In the genomic region with DNA sequence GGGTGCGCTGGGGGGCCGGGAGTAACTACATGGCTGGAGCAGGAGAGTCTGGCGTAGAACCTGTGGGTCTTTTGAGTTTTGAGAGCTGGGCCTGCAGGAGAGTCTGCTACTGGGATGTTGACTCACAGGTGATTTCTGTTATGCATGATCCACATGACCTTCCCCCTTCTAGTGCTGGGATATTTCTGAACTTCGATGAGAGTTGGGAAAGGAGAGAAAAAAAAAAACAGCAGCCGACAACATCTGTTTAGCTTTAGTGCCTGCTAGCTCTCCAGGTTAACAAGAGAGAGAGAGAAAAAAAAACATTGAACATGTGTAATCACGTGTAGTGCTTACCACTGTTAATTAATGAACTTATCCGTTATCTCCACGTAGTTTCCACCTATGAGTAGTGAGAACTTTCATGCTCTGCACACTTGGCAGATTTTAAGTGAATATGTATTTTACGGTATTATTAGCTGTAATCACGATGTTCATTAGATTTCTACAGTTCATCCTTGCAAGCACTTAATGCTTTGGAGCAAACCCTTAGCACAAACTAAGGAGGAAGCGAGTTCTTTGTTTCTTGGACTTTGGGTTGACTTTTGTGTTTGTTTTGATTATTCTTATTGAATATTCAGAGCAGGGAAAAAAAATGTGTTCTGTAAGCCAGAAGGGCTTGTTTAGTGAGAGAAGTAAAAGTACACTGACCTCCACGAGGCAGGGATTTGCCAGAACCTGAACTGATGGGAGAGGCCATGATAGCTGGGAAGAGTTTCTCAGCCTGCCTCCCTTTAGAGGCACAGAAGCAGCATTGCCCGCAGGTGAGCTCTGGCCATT, we compare ENCODE assay signal across 8 mouse cellular contexts. TPM values are rescaled to one million over a fixed set of nuclear protein-coding genes. Genes with fewer than 3 reads are reported as not detected.
DNase-seq lines count a peak whose midpoint lies in the region; ATAC-seq and TF ChIP-seq lines count a peak whose summit lies in the region.

No protein-coding gene starts in this region.

- H3K27me3 ChIP-seq in intestine, embryonic 14.5 days (replicated peaks; ENCODE audit: control insufficient read depth, insufficient read depth, low read length), result no peaks in the 10 kb centered on the region
- H3K27me3 ChIP-seq in neural tube, embryonic 13.5 days, result no peaks in the 10 kb centered on the region

- ATAC-seq in intestine, embryonic 14.5 days (replicated peaks; ENCODE audit: low FRiP score, low TSS enrichment, low read depth), result peak; percentile 14
- no peak for ATAC-seq in neural tube, embryonic 13.5 days (ENCODE audit: low read depth)
- ATAC-seq in erythroid progenitor cell, adult 5-6 weeks (replicated peaks; ENCODE audit: low FRiP score, poor library complexity, severe bottlenecking), result no peak

- TF ChIP-seq POLR2A in cortical plate, adult 2 months (IDR thresholded peaks at IDR 0.05; ENCODE audit: extremely low read depth, insufficient read depth, low read length), result no peak

- intact Hi-C loops in left cerebral cortex, adult 2 months (cut with DNase I), result no loop called here
- intact Hi-C loops in left cerebral cortex, postnatal 36 days (cut with DNase I), result no loop called here

- no peaks in the 10 kb centered on the region for H3K4me1 ChIP-seq in cortical plate, adult 2 months (ENCODE audit: control insufficient read depth, insufficient read depth, low read length)
- H3K4me1 ChIP-seq in intestine, embryonic 14.5 days (replicated peaks; ENCODE audit: control insufficient read depth, insufficient read depth, low read length), result 0 out of 2 replicates have a peak, but pooled peaks cover 4% of the 10 kb centered on the region
- H3K4me1 ChIP-seq in neural tube, embryonic 13.5 days (replicated peaks), result peaks cover 12% of the 10 kb centered on the region

- no peak for DNase-seq in left cerebral cortex, adult 2 months (ENCODE audit: extremely low spot score in 1 of 2, low spot score in 2 of 2)
- DNase-seq in left cerebral cortex, postnatal 36 days (ENCODE audit: low spot score in 2 of 2), result no peak
- no peak for DNase-seq in intestine, embryonic 14.5 days (ENCODE audit: low spot score)
- DNase-seq in adrenal gland, postnatal 4 days (ENCODE audit: low spot score in 2 of 2), result no peak
- no peak for DNase-seq in Muller cell, postnatal 12 days (ENCODE audit: inconsistent ontology term)

- peak overlapping the region; percentile 76 for H3K4me2 ChIP-seq in intestine, embryonic 14.5 days (ENCODE audit: low read length)
- peak overlapping the region; percentile 70 for H3K4me2 ChIP-seq in neural tube, embryonic 13.5 days

- H3K27ac ChIP-seq in left cerebral cortex, adult 2 months, result no peak overlapping the region; the same call in 1 of the 2 replicates
- no peak overlapping the region for H3K27ac ChIP-seq in cortical plate, adult 2 months (ENCODE audit: insufficient read depth, low read length)
- H3K27ac ChIP-seq in intestine, embryonic 14.5 days (ENCODE audit: low read depth), result peak overlapping the region; percentile 74
- 0 out of 2 replicates have a peak overlapping the region, but pooled peaks have one; percentile 74 for H3K27ac ChIP-seq in neural tube, embryonic 13.5 days (replicated peaks)

- H3K4me3 ChIP-seq in left cerebral cortex, adult 2 months, result peak overlapping the region; percentile 72
- H3K4me3 ChIP-seq in cortical plate, adult 2 months (ENCODE audit: insufficient read depth, low read length), result peak overlapping the region; percentile 77
- peak overlapping the region; percentile 77 for H3K4me3 ChIP-seq in intestine, embryonic 14.5 days (ENCODE audit: low read depth, low read length)
- peak overlapping the region; percentile 55 for H3K4me3 ChIP-seq in neural tube, embryonic 13.5 days

- WGBS in intestine, embryonic 14.5 days, result 27% methylated on average over 13 of the region's 13 CpGs
- WGBS in neural tube, embryonic 13.5 days, result 36% methylated on average over 13 of the region's 13 CpGs

- no peaks in the 10 kb centered on the region for H3K9me3 ChIP-seq in intestine, embryonic 14.5 days (ENCODE audit: control insufficient read depth, low read length)
- H3K9me3 ChIP-seq in neural tube, embryonic 13.5 days, result no peaks in the 10 kb centered on the region

- peak overlapping the region; percentile 72 for H3K9ac ChIP-seq in intestine, embryonic 14.5 days (ENCODE audit: low read length)
- peak overlapping the region; percentile 72 for H3K9ac ChIP-seq in neural tube, embryonic 13.5 days

- TF ChIP-seq CTCF in left cerebral cortex, adult 2 months (IDR thresholded peaks at IDR 0.05), result no peak
- TF ChIP-seq CTCF in cortical plate, adult 2 months (IDR thresholded peaks at IDR 0.05; ENCODE audit: extremely low read depth, insufficient read depth, low read length), result no peak

- H3K36me3 ChIP-seq in intestine, embryonic 14.5 days (ENCODE audit: control insufficient read depth, insufficient read depth, low read length), result peaks cover 23% of the 10 kb centered on the region
- peaks cover 16% of the 10 kb centered on the region; the same call in 1 of the 2 replicates for H3K36me3 ChIP-seq in neural tube, embryonic 13.5 days

RNA-seq across cellular contexts. Expression of a gene that starts 1.0 kb away (rescaled TPM):
- total RNA-seq in left cerebral cortex, adult 2 months (2021), result 10 to 100 TPM; 17.4 to 20.4 TPM
- total RNA-seq in left cerebral cortex, postnatal 36 days (2021), result 10 to 100 TPM; 16.6 TPM
- 32.6 and 33.4 TPM in 2 replicates for polyA plus RNA-seq in cortical plate, adult 2 months (2012; rRNA removed)
- polyA plus RNA-seq in intestine, embryonic 14.5 days (2014; fragmentation: Nextera tagmentation; extraction: Ambion mirVana), result 77.8 and 83.3 TPM in 2 replicates
- polyA plus RNA-seq in neural tube, embryonic 13.5 days (2015; fragmentation: Nextera tagmentation; extraction: Ambion mirVana), result 32.2 and 32.7 TPM in 2 replicates
- total RNA-seq in adrenal gland, postnatal 4 days (2021), result 10 to 100 TPM; 72.1 to 74.5 TPM
- 13.0 and 20.1 TPM in 2 replicates for total RNA-seq in erythroid progenitor cell, adult 5-6 weeks (2015; ENCODE audit: low replicate concordance)
- 9.4 and 11.8 TPM in 2 replicates for total RNA-seq in erythroid progenitor cell, adult 5-6 weeks (2017; ENCODE audit: low replicate concordance)

RNA-seq across cellular contexts. Expression of a gene that starts 42.6 kb away (rescaled TPM):
- total RNA-seq in left cerebral cortex, adult 2 months (2021), result 10 to 100 TPM; 43.2 to 50.3 TPM
- total RNA-seq in left cerebral cortex, postnatal 36 days (2021), result 10 to 100 TPM; 42.6 to 46.5 TPM
- polyA plus RNA-seq in cortical plate, adult 2 months (2012; rRNA removed), result 61.4 and 70.4 TPM in 2 replicates
- 94.9 and 99.4 TPM in 2 replicates for polyA plus RNA-seq in intestine, embryonic 14.5 days (2014; fragmentation: Nextera tagmentation; extraction: Ambion mirVana)
- polyA plus RNA-seq in neural tube, embryonic 13.5 days (2015; fragmentation: Nextera tagmentation; extraction: Ambion mirVana), result 80.0 and 81.1 TPM in 2 replicates
- total RNA-seq in adrenal gland, postnatal 4 days (2021), result 100 to 1,000 TPM; 102 to 104 TPM
- total RNA-seq in erythroid progenitor cell, adult 5-6 weeks (2015; ENCODE audit: low replicate concordance), result 70.0 and 132 TPM in 2 replicates
- 78.2 and 81.5 TPM in 2 replicates for total RNA-seq in erythroid progenitor cell, adult 5-6 weeks (2017; ENCODE audit: low replicate concordance)

RNA-seq across cellular contexts. Expression of a gene that starts 42.8 kb away (rescaled TPM):
- total RNA-seq in left cerebral cortex, adult 2 months (2021), result 10 to 100 TPM; 93.9 to 94.5 TPM
- total RNA-seq in left cerebral cortex, postnatal 36 days (2021), result 100 to 1,000 TPM; 105 to 117 TPM
- polyA plus RNA-seq in cortical plate, adult 2 months (2012; rRNA removed), result 209 and 231 TPM in 2 replicates
- 179 and 217 TPM in 2 replicates for polyA plus RNA-seq in intestine, embryonic 14.5 days (2014; fragmentation: Nextera tagmentation; extraction: Ambion mirVana)
- polyA plus RNA-seq in neural tube, embryonic 13.5 days (2015; fragmentation: Nextera tagmentation; extraction: Ambion mirVana), result 105 and 133 TPM in 2 replicates
- 10 to 100 TPM; 67.2 to 77.2 TPM for total RNA-seq in adrenal gland, postnatal 4 days (2021)
- 406 and 410 TPM in 2 replicates for total RNA-seq in erythroid progenitor cell, adult 5-6 weeks (2015; ENCODE audit: low replicate concordance)
- 298 and 328 TPM in 2 replicates for total RNA-seq in erythroid progenitor cell, adult 5-6 weeks (2017; ENCODE audit: low replicate concordance)

Comparison
In these comparisons a context has a peak if more than half of its experiments do, and no peak if none do; other contexts are left out.
1. H3K27ac ChIP-seq: peak in intestine, embryonic 14.5 days (single experiment) and neural tube, embryonic 13.5 days (single experiment); none in left cerebral cortex, adult 2 months (single experiment) and cortical plate, adult 2 months (single experiment).
2. Peak in every context shown above with its lines, with median percentiles within 50 percentile points of each other: H3K4me3 ChIP-seq.